Mouse (Mus musculus) hindbrain, embryonic 13.5 days (tissue): Measurements from ENCODE around the gene Syt7. TPM values are rescaled to one million over a fixed set of nuclear protein-coding genes. Genes with fewer than 3 reads are reported as not detected.

Source experiments
- ATAC-seq: fragments of 200-750 bp; cut with Nextera tagmentation; 2 replicates; pipeline ENCODE4 v1.8.0; 2017; ENCODE audit warnings: moderate TSS enrichment; ENCODE audit not compliant: low FRiP score
- H3K27ac ChIP-seq: fragments of 300-500 bp; sonication (generic); 2 replicates; pipeline ENCODE4 v1.5.1; 2015; ENCODE audit warnings: inconsistent platforms, mild to moderate bottlenecking, moderate library complexity
- H3K27me3 ChIP-seq: fragments of 300-500 bp; sonication (generic); 2 replicates; pipeline ENCODE4 v1.6.1; 2015; ENCODE audit warnings: mild to moderate bottlenecking, inconsistent platforms
- H3K36me3 ChIP-seq: fragments of 300-500 bp; sonication (generic); 2 replicates; pipeline ENCODE4 v1.6.1; 2015; ENCODE audit warnings: mild to moderate bottlenecking, inconsistent platforms
- H3K4me1 ChIP-seq: fragments of 300-500 bp; sonication (generic); replicated peaks from 2 replicates; pipeline ENCODE4 v1.6.1; 2015; ENCODE audit warnings: inconsistent platforms
- H3K4me2 ChIP-seq: fragments of 300-500 bp; sonication (generic); 2 replicates; pipeline ENCODE4 v1.6.1; 2015; ENCODE audit warnings: inconsistent platforms, mild to moderate bottlenecking, moderate library complexity
- H3K4me3 ChIP-seq: fragments of 300-500 bp; sonication (generic); 2 replicates; pipeline ENCODE4 v1.5.1; 2015; ENCODE audit warnings: mild to moderate bottlenecking, inconsistent platforms
- H3K9ac ChIP-seq: fragments of 300-500 bp; sonication (generic); 2 replicates; pipeline ENCODE4 v1.6.1; 2015; ENCODE audit warnings: mild to moderate bottlenecking, inconsistent platforms
- H3K9me3 ChIP-seq: fragments of 300-500 bp; sonication (generic); 2 replicates; pipeline ENCODE4 v1.6.1; 2016; ENCODE audit warnings: inconsistent platforms
- WGBS: fragments of 180-500 bp; shearing (Covaris S2); methylation state at CpG from one replicate; pipeline ENCODE4 v1.1.7; 2015; 5-methylcytosine and 5-hydroxymethylcytosine counted together
- polyA plus RNA-seq: library from polyadenylated mRNA; unstranded; fragments of >200 nt; fragmentation: Nextera tagmentation; extraction: Ambion mirVana; gene quantifications from 2 replicates; pipeline ENCODE4 v1.2.1, GENCODE M21; 2015

Gene Syt7
- polyA plus RNA-seq, 1 experiment from 2014 or later = 8.4 TPM

GRCm38 (mm10) chr19:10427431-10427830 is 38.5 kb downstream of the Syt7 start:
- no peak overlapping the region for H3K27ac ChIP-seq
- WGBS = 73% methylated on average over 9 of the region's 9 CpGs
- ATAC-seq = no peak

DNA sequence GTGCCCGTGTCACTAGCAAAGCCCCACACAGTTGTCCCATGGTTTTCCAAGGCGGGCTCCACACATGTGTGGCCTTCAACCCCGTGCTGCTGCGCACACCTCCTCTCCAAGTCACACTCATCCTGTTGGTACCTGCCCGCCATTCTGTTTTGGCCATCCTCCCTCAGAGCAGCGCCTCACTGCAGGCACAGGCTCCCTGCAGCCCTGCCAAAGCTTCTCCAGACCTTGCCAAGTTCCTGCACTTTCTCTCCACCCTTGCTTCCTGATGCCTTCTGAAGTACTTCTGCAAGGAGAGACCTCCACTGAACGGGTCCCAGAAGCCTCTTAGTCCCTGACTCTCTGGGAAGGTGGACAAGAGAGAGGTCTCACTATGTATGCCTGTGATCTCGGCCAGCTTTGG is 40.5 kb downstream of the Syt7 start:
- WGBS = 94% methylated on average over 8 of the region's 8 CpGs

More at GRCm38 (mm10) chr19:10427431-10427830, 38.5 kb downstream of the Syt7 start:
- H3K4me3 ChIP-seq = no peak overlapping the region
- no peak overlapping the region for H3K4me2 ChIP-seq
- no peak overlapping the region for H3K9ac ChIP-seq
- H3K36me3 ChIP-seq = peaks cover 4% of the 10 kb centered on the region; the same call in 1 of the 2 replicates
- H3K4me1 ChIP-seq = peaks cover 32% of the 10 kb centered on the region
- H3K9me3 ChIP-seq = no peaks in the 10 kb centered on the region
- peaks cover 34% of the 10 kb centered on the region for H3K27me3 ChIP-seq

DNA sequence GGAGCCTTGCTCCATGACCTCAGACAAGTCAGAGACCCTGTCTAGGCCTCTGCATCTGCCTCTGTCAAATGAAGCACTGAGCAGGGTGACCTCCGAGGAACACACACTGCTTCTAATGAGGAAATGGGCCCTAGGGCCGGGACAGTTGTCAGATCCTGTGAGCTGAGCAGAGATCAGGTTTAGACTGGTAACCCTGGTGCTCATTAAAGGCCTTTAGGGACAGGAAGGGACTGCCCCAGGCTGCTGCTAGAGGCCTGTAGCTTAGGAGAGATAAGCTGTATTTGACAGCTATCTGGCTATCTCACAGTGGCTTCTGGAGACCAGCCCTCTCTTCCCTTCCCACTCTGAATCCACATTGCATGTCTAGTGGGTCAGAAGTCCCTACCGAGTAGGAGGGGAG is 42.5 kb downstream of the Syt7 start:
- H3K4me2 ChIP-seq = no peak overlapping the region
- H3K27me3 ChIP-seq = peaks cover 21% of the 10 kb centered on the region
- 61% methylated on average over 3 of the region's 3 CpGs for WGBS
- H3K9me3 ChIP-seq = no peaks in the 10 kb centered on the region
- H3K4me1 ChIP-seq = peaks cover 12% of the 10 kb centered on the region
- H3K36me3 ChIP-seq = peaks cover 4% of the 10 kb centered on the region; the same call in 1 of the 2 replicates
- ATAC-seq = no peak
- no peak overlapping the region for H3K27ac ChIP-seq
- H3K4me3 ChIP-seq = no peak overlapping the region
- no peak overlapping the region for H3K9ac ChIP-seq

More for the DNA sequence above, 40.5 kb downstream of the Syt7 start:
- H3K36me3 ChIP-seq = peaks cover 4% of the 10 kb centered on the region; the same call in 1 of the 2 replicates
- H3K9me3 ChIP-seq = no peaks in the 10 kb centered on the region
- H3K27ac ChIP-seq = no peak overlapping the region
- ATAC-seq = no peak
- H3K4me1 ChIP-seq = peaks cover 26% of the 10 kb centered on the region
- no peak overlapping the region for H3K9ac ChIP-seq
- no peak overlapping the region for H3K4me2 ChIP-seq
- no peak overlapping the region for H3K4me3 ChIP-seq
- peaks cover 19% of the 10 kb centered on the region; the same call in 1 of the 2 replicates for H3K27me3 ChIP-seq

- Histone ChIP-seq H3K36me3 (peaks cover 4% of the 10 kb centered on the region; the same call in 1 of the 2 replicates), H3K27me3 (peaks cover 20% of the 10 kb centered on the region), H3K9me3 (no peaks in the 10 kb centered on the region), H3K4me1 (peaks cover 8% of the 10 kb centered on the region), H3K4me3 (no peak overlapping the region), H3K4me2 (no peak overlapping the region), H3K27ac (no peak overlapping the region), H3K9ac (no peak overlapping the region)
- 57% methylated on average over 4 of the region's 4 CpGs for WGBS
- ATAC-seq = no peak
These were observed 43.0 kb downstream of the Syt7 start for GRCm38 (mm10) chr19:10431841-10432240.

DNA sequence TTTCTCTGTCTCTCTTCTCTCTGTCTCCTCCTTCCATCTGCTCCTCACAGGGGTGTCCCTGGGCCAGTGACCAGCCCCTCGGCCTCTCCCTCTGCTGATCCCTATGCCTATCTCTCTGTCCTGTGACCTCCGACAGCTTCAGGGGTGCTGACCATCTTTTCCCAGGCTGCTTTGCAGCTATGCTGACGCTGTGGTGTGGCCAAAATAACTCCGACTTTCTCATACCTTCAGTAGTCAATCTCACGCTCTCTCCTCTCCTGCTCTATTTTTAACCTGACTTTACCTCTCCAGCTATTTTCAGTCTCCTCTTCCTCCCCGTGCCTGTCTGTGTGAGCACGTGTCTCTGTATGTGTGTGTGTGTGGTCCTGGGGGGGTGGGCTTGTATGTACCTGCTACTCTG is 44.3 kb downstream of the Syt7 start:
- WGBS = 74% methylated on average over 7 of the region's 7 CpGs
- Histone ChIP-seq H3K4me2 (no peak overlapping the region), H3K36me3 (no peaks in the 10 kb centered on the region), H3K27me3 (peaks cover 17% of the 10 kb centered on the region), H3K4me1 (peaks cover 3% of the 10 kb centered on the region; the same call in 1 of the 2 replicates), H3K27ac (no peak overlapping the region), H3K9ac (no peak overlapping the region), H3K9me3 (no peaks in the 10 kb centered on the region), H3K4me3 (no peak overlapping the region)
- no peak for ATAC-seq

- WGBS = 77% methylated on average over 9 of the region's 9 CpGs
These were observed 45.1 kb downstream of the Syt7 start for GRCm38 (mm10) chr19:10433879-10434540.

GRCm38 (mm10) chr19:10434927-10435326 is 46.0 kb downstream of the Syt7 start:
- Histone ChIP-seq H3K4me3 (no peak overlapping the region), H3K36me3 (peaks cover 4% of the 10 kb centered on the region), H3K9ac (no peak overlapping the region), H3K4me2 (no peak overlapping the region), H3K27me3 (peaks cover 17% of the 10 kb centered on the region), H3K4me1 (peaks cover 3% of the 10 kb centered on the region; the same call in 1 of the 2 replicates), H3K27ac (no peak overlapping the region), H3K9me3 (no peaks in the 10 kb centered on the region)
- ATAC-seq = no peak
- 82% methylated on average over 6 of the region's 6 CpGs for WGBS

More at GRCm38 (mm10) chr19:10433879-10434540, 45.1 kb downstream of the Syt7 start:
- no peaks in the 10 kb centered on the region for H3K9me3 ChIP-seq
- H3K27me3 ChIP-seq = peaks cover 17% of the 10 kb centered on the region
- no peak for ATAC-seq
- no peak overlapping the region for H3K27ac ChIP-seq
- no peaks in the 10 kb centered on the region; the same call in 1 of the 2 replicates for H3K36me3 ChIP-seq
- no peak overlapping the region for H3K4me2 ChIP-seq
- H3K9ac ChIP-seq = no peak overlapping the region
- peaks cover 3% of the 10 kb centered on the region; the same call in 1 of the 2 replicates for H3K4me1 ChIP-seq
- no peak overlapping the region for H3K4me3 ChIP-seq

- WGBS = 44% methylated on average over 3 of the region's 3 CpGs
- H3K27ac ChIP-seq = no peak overlapping the region
- peak; percentile 45 for ATAC-seq
- H3K27me3 ChIP-seq = peaks cover 17% of the 10 kb centered on the region
- H3K9me3 ChIP-seq = no peaks in the 10 kb centered on the region
- H3K4me2 ChIP-seq = no peak overlapping the region
- H3K9ac ChIP-seq = no peak overlapping the region
- peaks cover 3% of the 10 kb centered on the region; the same call in 1 of the 2 replicates for H3K4me1 ChIP-seq
- H3K36me3 ChIP-seq = peaks cover 14% of the 10 kb centered on the region
- H3K4me3 ChIP-seq = no peak overlapping the region
These were observed 47.0 kb downstream of the Syt7 start for GRCm38 (mm10) chr19:10435908-10436307.

- Histone ChIP-seq H3K36me3 (peaks cover 17% of the 10 kb centered on the region), H3K4me1 (0 out of 2 replicates have a peak, but pooled peaks cover 2% of the 10 kb centered on the region), H3K4me3 (no peak overlapping the region), H3K27me3 (peaks cover 17% of the 10 kb centered on the region), H3K27ac (no peak overlapping the region), H3K9me3 (no peaks in the 10 kb centered on the region), H3K4me2 (no peak overlapping the region), H3K9ac (no peak overlapping the region)
- WGBS = 25% methylated on average over 1 of the region's 1 CpGs
- ATAC-seq = no peak
These were observed 47.8 kb downstream of the Syt7 start for GRCm38 (mm10) chr19:10436726-10437125.

DNA sequence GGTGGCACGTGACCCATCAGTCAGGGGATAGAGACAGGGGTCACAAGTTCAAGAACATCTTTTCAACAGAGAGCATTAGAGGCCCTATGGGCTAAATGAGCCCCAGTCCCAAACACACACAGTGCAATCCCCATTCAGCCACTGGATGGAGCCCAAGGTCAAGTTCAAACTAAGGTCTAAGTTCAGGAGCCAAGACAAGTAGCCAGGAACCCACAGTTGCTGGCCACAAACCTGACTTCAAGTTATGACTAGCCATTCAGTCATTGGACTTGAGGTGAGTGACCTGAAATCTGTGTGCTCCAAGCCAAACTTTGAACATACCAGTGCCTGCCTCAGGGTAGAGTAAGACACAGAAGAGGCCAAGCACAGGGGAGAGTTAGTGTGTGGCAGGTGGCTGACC is 48.6 kb downstream of the Syt7 start:
- Histone ChIP-seq H3K27me3 (peaks cover 13% of the 10 kb centered on the region), H3K9ac (no peak overlapping the region), H3K36me3 (peaks cover 17% of the 10 kb centered on the region), H3K9me3 (no peaks in the 10 kb centered on the region), H3K4me2 (no peak overlapping the region), H3K4me3 (no peak overlapping the region), H3K27ac (no peak overlapping the region), H3K4me1 (no peaks in the 10 kb centered on the region)
- ATAC-seq = no peak
- 64% methylated on average over 1 of the region's 1 CpGs for WGBS

DNA sequence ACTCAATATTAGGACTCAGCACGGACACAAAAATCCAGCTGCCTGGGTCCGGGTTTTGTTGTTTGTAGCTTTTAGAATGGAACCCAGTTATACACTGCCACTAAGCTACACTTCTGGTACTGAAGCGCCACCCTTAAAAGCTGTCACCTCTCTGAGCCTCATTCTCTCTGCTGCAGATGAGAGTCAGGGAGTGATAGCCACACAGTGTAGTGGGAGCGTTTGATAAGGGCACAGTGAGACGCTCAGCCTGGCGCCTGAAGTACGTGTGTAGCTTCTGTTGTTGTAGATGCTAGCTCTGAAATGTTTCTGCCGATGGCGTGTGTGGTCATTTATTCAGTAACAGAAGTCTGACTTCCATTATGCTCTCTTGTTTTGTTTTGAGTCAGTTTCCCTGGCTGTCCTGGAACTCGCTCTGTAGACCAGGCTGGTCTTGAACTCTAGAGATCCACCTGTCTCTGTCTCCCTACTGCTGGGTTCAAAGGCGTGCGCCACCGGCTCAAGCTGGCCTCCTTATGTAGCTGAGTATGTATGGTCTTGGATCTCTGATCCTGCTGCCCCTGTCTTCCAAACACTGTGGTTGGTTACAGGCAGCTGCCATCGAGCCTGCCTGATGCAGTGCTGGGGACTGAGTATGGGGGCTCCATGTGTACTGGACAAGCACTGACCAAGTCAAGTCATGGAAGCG is 55.9 kb downstream of the Syt7 start:
- Histone ChIP-seq H3K9me3 (no peaks in the 10 kb centered on the region), H3K27me3 (no peaks in the 10 kb centered on the region), H3K4me3 (no peak overlapping the region), H3K4me1 (no peaks in the 10 kb centered on the region), H3K36me3 (peaks cover 69% of the 10 kb centered on the region), H3K9ac (no peak overlapping the region), H3K27ac (no peak overlapping the region), H3K4me2 (no peak overlapping the region)
- WGBS = 94% methylated on average over 15 of the region's 15 CpGs
- ATAC-seq = no peak

DNA sequence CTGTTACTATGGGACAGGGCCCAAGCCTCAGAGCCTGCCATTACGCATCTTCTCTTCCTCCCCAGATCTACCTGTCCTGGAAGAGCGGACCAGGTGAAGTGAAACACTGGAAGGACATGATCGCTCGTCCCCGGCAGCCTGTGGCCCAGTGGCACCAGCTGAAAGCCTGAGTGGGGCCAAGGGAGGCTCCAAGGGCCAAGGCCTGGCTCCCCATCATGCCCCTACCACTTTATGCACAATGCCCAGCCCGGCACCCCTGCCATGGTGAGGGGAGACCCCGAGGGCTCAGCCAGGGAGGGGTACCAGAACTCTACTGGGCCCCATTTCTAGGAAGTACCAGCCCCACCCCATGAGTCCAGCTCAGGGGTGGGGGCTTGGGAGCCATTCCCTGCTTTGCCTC is 59.4 kb downstream of the Syt7 start:
- no peak overlapping the region for H3K27ac ChIP-seq
- peaks cover 51% of the 10 kb centered on the region for H3K36me3 ChIP-seq
- H3K27me3 ChIP-seq = peaks cover 12% of the 10 kb centered on the region
- H3K4me2 ChIP-seq = no peak overlapping the region
- no peak for ATAC-seq
- no peak overlapping the region for H3K9ac ChIP-seq
- no peak overlapping the region for H3K4me3 ChIP-seq
- 91% methylated on average over 7 of the region's 7 CpGs for WGBS
- H3K9me3 ChIP-seq = no peaks in the 10 kb centered on the region
- no peaks in the 10 kb centered on the region for H3K4me1 ChIP-seq
